Mouse (Mus musculus) cerebellum, adult 2 months (tissue): ENCODE measurements around the gene Tmem119. TPM values are rescaled to one million over a fixed set of nuclear protein-coding genes. Genes with fewer than 3 reads are reported as not detected.

Source experiments
- DNase-seq, 2 experiments: peaks; one replicate each; pipeline ENCODE4 v3.0.0; 2021
- H3K27ac ChIP-seq: fragments of 200-500 bp; 2 replicates; pipeline ENCODE4 v1.5.1; 2012; ENCODE audit warnings: low read length, control low read depth, inconsistent platforms; ENCODE audit not compliant: insufficient read depth
- H3K27me3 ChIP-seq: fragments of 200-500 bp; 2 replicates; pipeline ENCODE4 v1.6.1; 2012; ENCODE audit warnings: inconsistent platforms, mild to moderate bottlenecking, low read length, moderate library complexity; ENCODE audit not compliant: control insufficient read depth, insufficient read depth
- H3K4me1 ChIP-seq: fragments of 200-500 bp; 2 replicates; pipeline ENCODE4 v1.6.1; 2011; ENCODE audit warnings: low read length; ENCODE audit not compliant: control insufficient read depth, insufficient read depth
- H3K4me3 ChIP-seq: fragments of 200-500 bp; replicated peaks from 2 replicates; pipeline ENCODE3; 2011; ENCODE audit warnings: mild to moderate bottlenecking, low read depth, low read length, control low read depth; ENCODE audit not compliant: insufficient read depth
- CTCF ChIP-seq: fragments of 200-500 bp; IDR thresholded peaks from 2 replicates; pipeline ENCODE4 v1.5.1; 2011; ENCODE audit warnings: low read depth, mild to moderate bottlenecking, control low read depth, low read length, moderate library complexity, borderline replicate concordance; ENCODE audit not compliant: insufficient read depth
- POLR2A ChIP-seq: fragments of 200-500 bp; IDR thresholded peaks from 2 replicates; pipeline ENCODE4 v1.6.1; 2011; ENCODE audit warnings: low read length, control low read depth, borderline replicate concordance; ENCODE audit not compliant: insufficient read depth
- WGBS: fragments of 180-500 bp; shearing (Covaris S2); methylation state at CpG from one replicate; pipeline ENCODE4 v1.1.7; 2018; 5-methylcytosine and 5-hydroxymethylcytosine counted together
- polyA plus RNA-seq: library from polyadenylated mRNA; depleted of rRNA; stranded (reverse); fragments of >200 nt; gene quantifications from 2 replicates; pipeline ENCODE4 v1.2.3, GENCODE M21; 2012

Gene Tmem119
- polyA plus RNA-seq, 1 experiment, result 7.4 TPM

GRCm38 (mm10) chr5:113773664-113774063 is 26.7 kb downstream of the Tmem119 start:
- H3K27ac ChIP-seq, result no peak overlapping the region
- H3K4me3 ChIP-seq, result peak overlapping the region; percentile 88
- H3K4me1 ChIP-seq, result peaks cover 4% of the 10 kb centered on the region
- peak; percentile 87 for TF ChIP-seq CTCF
- TF ChIP-seq POLR2A, result no peak
- peak; percentile 73 to 83 for DNase-seq
- under 1% methylated on average over 7 of the region's 7 CpGs for WGBS
- H3K27me3 ChIP-seq, result no peaks in the 10 kb centered on the region

DNA sequence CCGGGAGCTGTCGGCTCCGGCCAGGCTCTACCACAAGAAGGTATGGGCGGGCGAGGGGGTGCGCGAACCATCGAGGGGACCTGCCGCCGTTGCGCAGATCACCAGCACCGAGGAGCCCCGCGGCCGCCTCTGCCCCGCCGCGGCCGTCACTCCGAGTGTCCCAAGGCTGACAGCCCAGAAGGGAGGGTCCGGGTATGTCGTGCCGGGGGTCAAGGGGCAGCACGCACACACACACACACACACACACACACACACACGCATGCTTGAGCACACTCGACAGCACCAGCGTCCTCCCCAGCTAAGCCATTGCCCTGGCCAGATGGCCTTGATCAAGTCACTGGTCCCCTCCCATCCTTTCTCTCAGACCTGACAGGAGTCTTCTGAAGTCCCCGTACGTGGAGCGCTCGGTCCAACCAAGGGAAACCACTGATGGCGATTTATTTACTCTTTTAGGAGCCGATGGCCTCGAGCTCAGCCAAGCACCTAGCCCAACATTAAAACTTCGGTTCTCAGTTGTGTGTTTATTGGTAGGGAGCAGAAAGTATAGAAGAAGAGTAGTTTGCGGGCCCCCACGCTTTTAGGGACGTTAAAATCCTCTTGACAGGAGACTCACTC is 27.3 kb downstream of the Tmem119 start:
- Histone ChIP-seq H3K4me1 (peaks cover 7% of the 10 kb centered on the region), H3K27ac (no peak overlapping the region), H3K27me3 (no peaks in the 10 kb centered on the region), H3K4me3 (peak overlapping the region; percentile 88)
- no peak for DNase-seq
- WGBS, result under 1% methylated on average over 38 of the region's 38 CpGs
- TF ChIP-seq POLR2A (no peak), CTCF (no peak)

- peak within 1 kb of the TSS; percentile 100 for H3K27ac ChIP-seq
- under 1% methylated on average over 49 of the region's 49 CpGs for whole genome bisulfite sequencing
- H3K27me3 ChIP-seq, result no peaks in the 10 kb centered on the region
- peak; percentile 94 to 95 for DNase-seq
- H3K4me3 ChIP-seq, result peak within 1 kb of the TSS; percentile 88
- peak; percentile 76 for TF ChIP-seq POLR2A
- no peak for TF ChIP-seq CTCF
- H3K4me1 ChIP-seq, result peaks cover 7% of the 10 kb centered on the region
Observed at GRCm38 (mm10) chr5:113772450-113772895, 27.8 kb downstream of the Tmem119 start, which contains the start of the genes Sart3 and Iscu. Sart3 (minus strand) TSS chr5:113772510. Iscu (plus strand) TSS chr5:113772748.

DNA sequence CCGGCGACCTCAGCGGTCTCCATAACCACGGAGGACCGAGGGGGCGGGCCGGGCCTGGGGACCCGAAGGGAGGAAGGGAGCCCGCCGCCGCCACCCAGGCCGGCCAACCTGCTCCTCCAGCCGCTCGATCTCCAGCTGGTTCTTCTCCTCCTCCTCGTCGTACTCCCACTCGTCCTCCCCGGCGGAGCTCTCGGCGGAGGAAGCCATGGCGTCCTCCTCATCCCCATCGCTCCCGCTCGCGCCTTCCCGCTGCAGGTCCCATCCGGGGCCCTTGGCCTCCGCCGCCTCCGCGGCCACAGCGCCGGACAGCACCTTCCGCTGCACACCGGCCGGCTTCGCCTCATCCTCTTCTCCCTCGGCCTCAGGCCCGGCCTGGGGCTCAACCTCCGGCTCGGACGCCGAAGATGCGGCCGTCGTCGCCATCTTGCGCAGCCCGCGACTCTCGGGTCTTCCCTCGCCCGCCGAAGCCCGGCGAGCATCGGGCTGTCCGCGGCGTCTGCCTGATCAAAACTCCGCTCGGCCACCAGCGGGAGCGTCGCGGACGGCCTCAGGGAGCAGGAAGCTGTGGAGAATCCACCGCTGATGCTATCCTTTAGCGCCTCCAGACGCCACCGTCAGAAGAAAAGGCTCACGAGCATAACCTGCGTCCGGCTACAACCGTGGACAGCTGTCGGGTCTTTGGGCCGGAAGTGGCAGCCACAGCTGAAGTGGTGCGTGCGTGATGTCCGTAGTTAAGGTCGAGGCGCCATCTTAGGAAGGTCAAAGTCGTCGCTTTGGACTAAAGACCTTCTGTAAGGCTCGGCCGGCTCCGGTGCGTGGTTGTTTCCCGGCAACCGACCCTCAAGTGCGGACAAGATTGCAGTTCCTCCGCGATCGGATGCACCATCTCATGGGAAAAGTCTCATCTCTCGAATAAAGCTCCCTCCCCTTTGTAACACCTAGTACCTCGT is 28.8 kb downstream of the Tmem119 start:
- Histone ChIP-seq H3K4me3 (peak overlapping the region; percentile 86), H3K27ac (peak overlapping the region; percentile 100), H3K4me1 (peaks cover 7% of the 10 kb centered on the region), H3K27me3 (no peaks in the 10 kb centered on the region)
- under 1% methylated on average over 92 of the region's 97 CpGs for WGBS
- TF ChIP-seq CTCF (no peak), POLR2A (peak; percentile 59)
- DNase-seq, result peak; percentile 87 to 92

DNA sequence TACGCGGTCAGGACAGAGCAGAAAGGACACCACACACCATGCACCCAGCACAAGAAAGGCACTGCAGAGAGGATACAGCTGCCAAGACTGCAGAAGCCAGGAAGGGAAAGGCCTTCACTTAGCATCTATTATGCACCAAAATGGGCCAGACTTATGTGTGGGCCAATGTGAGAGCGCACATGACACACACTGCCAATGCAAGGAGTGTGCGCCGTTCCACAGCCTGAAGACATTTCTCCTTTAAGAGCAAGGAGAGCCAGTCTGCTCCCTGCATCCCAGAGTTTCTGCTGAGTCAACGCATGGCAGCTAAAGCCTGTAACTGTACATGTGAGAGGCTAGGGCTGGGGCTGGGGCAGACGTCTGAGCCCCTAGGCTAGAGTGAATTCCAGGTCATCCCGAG is 31.5 kb downstream of the Tmem119 start:
- Histone ChIP-seq H3K4me3 (no peak overlapping the region), H3K27me3 (no peaks in the 10 kb centered on the region), H3K27ac (no peak overlapping the region), H3K4me1 (peaks cover 7% of the 10 kb centered on the region)
- TF ChIP-seq CTCF, result no peak
- no peak for TF ChIP-seq POLR2A
- 84% methylated on average over 8 of the region's 8 CpGs for WGBS
- no peak for DNase-seq

DNA sequence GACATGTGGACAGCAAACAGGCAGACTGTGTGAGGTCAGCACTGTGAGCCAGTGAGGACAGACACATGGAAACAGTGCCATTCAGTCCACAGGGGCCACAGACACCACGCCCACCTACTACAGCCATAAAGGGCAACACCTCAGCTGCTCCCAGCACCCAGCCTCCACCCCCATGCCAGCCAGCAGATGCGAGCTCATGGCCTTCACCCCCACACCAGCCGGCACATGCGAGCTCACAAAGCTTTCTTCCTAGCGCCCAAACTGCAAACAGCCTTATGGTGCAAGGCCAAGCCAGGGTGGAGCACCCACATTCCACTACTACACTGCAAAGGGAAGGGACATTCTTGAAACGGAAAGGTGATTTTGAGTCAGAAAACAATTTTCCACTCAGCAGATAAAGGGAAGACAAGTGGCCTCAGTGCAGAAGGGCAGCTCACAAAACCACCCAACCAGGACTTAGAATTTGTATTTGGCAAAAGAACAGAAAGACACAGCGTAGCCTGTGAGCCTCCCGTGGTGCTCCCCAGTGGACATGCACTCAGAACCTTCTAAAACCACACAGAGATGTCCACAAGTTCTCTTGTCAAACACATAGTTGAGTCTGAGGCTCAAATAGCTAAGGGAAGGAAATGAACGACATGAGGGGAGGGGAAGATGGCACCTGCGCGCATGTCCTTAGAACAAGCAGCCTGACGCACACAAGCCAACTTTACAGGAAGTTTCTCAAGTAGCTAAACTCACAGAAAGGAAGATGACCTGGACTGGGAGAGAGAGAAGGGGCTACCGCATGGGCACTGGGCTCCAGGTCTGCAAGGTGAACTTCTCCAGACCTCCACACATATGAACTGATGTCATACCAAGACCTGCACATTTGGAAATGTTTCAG is 34.4 kb downstream of the Tmem119 start:
- peaks cover 7% of the 10 kb centered on the region for H3K4me1 ChIP-seq
- no peaks in the 10 kb centered on the region for H3K27me3 ChIP-seq
- DNase-seq, result no peak
- H3K27ac ChIP-seq, result no peak overlapping the region
- 61% methylated on average over 13 of the region's 13 CpGs for WGBS
- TF ChIP-seq POLR2A (no peak), CTCF (no peak)
- no peak overlapping the region for H3K4me3 ChIP-seq

GRCm38 (mm10) chr5:113764426-113764825 is 35.9 kb downstream of the Tmem119 start:
- 58% methylated on average over 7 of the region's 7 CpGs for WGBS
- Histone ChIP-seq H3K27me3 (no peaks in the 10 kb centered on the region), H3K4me1 (peaks cover 7% of the 10 kb centered on the region), H3K27ac (no peak overlapping the region), H3K4me3 (no peak overlapping the region)
- DNase-seq, result no peak
- no peak for TF ChIP-seq POLR2A
- no peak for TF ChIP-seq CTCF
